Mouse (Mus musculus) liver, adult 2 months (tissue): ENCODE measurements around the gene Parp8.

Experiments
- CTCF ChIP-seq: fragments of 200-500 bp; IDR thresholded peaks from 2 replicates; pipeline ENCODE4 v1.5.1; 2011; ENCODE audit warnings: low read depth, low read length, control low read depth
- POLR2A ChIP-seq: fragments of 200-500 bp; IDR thresholded peaks from 2 replicates; pipeline ENCODE4 v1.6.1; 2011; ENCODE audit warnings: low read length, control low read depth; ENCODE audit not compliant: insufficient read depth; ENCODE audit errors: extremely low read depth

DNA sequence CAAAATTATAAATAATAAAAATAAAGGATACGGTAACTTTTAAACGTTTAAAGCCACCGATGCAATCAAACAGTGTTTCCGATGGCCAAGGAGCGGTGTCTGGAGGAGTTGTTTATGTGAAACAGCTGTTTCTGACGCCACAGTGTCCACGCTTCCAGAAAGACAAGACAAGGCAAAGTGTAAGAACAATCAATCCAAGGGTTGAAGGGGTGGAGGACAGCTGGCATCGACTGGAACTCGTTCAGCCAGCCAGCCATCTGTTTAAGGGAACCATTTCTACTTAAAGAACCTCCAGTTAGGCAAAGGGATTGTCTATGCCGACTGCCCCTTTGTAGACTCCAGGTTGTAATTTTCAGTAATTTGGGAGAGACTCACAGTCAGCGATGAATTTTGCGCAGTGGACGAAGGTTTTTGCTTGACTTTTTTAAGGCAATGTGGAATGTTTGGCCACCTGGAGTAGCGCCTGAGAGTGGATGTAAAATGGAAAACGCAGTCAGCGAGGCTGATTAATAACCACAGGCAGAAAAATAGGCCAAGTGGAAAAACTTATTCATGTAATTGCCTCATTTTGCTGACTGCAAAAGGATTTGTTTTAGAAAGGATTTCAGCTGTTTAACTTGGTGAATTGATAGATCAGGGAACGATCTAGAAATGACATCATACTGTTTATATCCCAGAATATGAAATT lies 37.4 kb upstream of the Parp8 start:
- TF ChIP-seq CTCF (no peak), POLR2A (no peak)
